Mouse (Mus musculus) neural tube, embryonic 13.5 days (tissue): Measurements from ENCODE around the gene Slx1b. TPM values are rescaled to one million over a fixed set of nuclear protein-coding genes. Genes with fewer than 3 reads are reported as not detected.

ENCODE experiments used
- ATAC-seq: fragments of 200-750 bp; cut with Nextera tagmentation; 2 replicates; pipeline ENCODE4 v1.8.0; 2017; ENCODE audit warnings: low read depth, mild to moderate bottlenecking, moderate TSS enrichment, moderate library complexity
- H3K27ac ChIP-seq: fragments of 300-500 bp; sonication (generic); replicated peaks from 2 replicates; pipeline ENCODE4 v1.5.1; 2015; ENCODE audit warnings: moderate library complexity, mild to moderate bottlenecking, inconsistent platforms
- H3K27me3 ChIP-seq: fragments of 300-500 bp; sonication (generic); 2 replicates; pipeline ENCODE4 v1.6.1; 2015; ENCODE audit warnings: mild to moderate bottlenecking, inconsistent platforms
- H3K36me3 ChIP-seq: fragments of 300-500 bp; sonication (generic); 2 replicates; pipeline ENCODE4 v1.6.1; 2015; ENCODE audit warnings: mild to moderate bottlenecking, inconsistent platforms
- H3K4me1 ChIP-seq: fragments of 300-500 bp; sonication (generic); replicated peaks from 2 replicates; pipeline ENCODE4 v1.6.1; 2015; ENCODE audit warnings: inconsistent platforms
- H3K4me2 ChIP-seq: fragments of 300-500 bp; sonication (generic); 2 replicates; pipeline ENCODE4 v1.6.1; 2015; ENCODE audit warnings: inconsistent platforms, mild to moderate bottlenecking, moderate library complexity
- H3K4me3 ChIP-seq: fragments of 300-500 bp; sonication (generic); 2 replicates; pipeline ENCODE4 v1.5.1; 2015; ENCODE audit warnings: mild to moderate bottlenecking, inconsistent platforms
- H3K9ac ChIP-seq: fragments of 300-500 bp; sonication (generic); 2 replicates; pipeline ENCODE4 v1.6.1; 2015; ENCODE audit warnings: moderate library complexity, mild to moderate bottlenecking, inconsistent platforms
- H3K9me3 ChIP-seq: fragments of 300-500 bp; sonication (generic); 2 replicates; pipeline ENCODE4 v1.6.1; 2016; ENCODE audit warnings: inconsistent platforms
- WGBS: fragments of 180-500 bp; shearing (Covaris S2); methylation state at CpG from one replicate; pipeline ENCODE4 v1.1.7; 2015; 5-methylcytosine and 5-hydroxymethylcytosine counted together
- polyA plus RNA-seq: library from polyadenylated mRNA; unstranded; fragments of >200 nt; fragmentation: Nextera tagmentation; extraction: Ambion mirVana; gene quantifications from 2 replicates; pipeline ENCODE4 v1.2.1, GENCODE M21; 2015

Slx1b gene
- polyA plus RNA-seq, 1 experiment from 2014 or later, result 20.5 TPM

GRCm38 (mm10) chr7:126717566-126717965 is 22.0 kb upstream of the Slx1b start:
- WGBS, result 94% methylated on average over 3 of the region's 3 CpGs
- Histone ChIP-seq H3K27ac (no peak overlapping the region), H3K4me2 (no peak overlapping the region), H3K9me3 (no peaks in the 10 kb centered on the region), H3K4me1 (no peaks in the 10 kb centered on the region), H3K27me3 (no peaks in the 10 kb centered on the region), H3K36me3 (no peaks in the 10 kb centered on the region), H3K4me3 (no peak overlapping the region), H3K9ac (no peak overlapping the region)
- ATAC-seq, result no peak

DNA sequence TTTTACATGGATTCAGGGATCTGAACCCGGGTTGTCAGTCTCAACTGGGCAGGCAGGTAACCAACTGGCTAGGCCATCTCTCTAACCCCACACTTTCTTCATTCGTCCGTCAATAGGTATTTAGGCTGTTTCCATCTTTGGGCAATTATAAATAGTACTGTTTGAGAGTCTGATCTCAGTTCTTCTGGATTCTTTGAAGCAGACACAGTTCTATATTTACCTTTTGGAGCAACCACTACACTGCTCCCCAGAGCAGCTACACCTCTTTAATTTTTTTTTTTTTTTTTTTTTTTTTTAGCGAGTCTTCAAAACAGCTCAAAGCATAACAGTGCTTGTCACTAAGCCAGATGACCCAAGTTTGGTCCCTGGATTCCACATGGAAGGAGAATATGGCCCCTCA is 20.1 kb upstream of the Slx1b start:
- Histone ChIP-seq H3K36me3 (no peaks in the 10 kb centered on the region), H3K4me3 (no peak overlapping the region), H3K4me2 (no peak overlapping the region), H3K27me3 (no peaks in the 10 kb centered on the region), H3K4me1 (no peaks in the 10 kb centered on the region), H3K9me3 (no peaks in the 10 kb centered on the region), H3K9ac (no peak overlapping the region), H3K27ac (no peak overlapping the region)
- no peak for ATAC-seq
- WGBS, result 80% methylated on average over 4 of the region's 4 CpGs

DNA sequence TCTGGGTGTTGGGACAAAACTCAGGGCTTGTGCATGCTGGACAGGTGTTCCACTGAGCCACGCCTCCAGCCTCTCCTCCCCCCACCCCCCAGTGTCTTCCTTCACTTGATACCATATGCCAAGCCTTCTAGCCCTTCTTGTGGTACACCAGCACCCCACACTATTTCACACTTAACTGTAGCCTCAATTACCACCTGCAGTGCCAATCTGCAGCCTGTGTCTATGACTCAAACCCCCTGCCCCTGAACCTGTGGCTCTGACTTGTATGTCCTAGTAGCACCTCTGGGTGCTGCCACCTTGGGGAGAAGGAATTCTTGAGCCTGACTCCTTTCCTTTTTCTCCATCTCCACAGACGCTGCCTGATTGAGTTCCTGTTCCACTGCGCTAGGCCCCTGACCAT is 16.3 kb upstream of the Slx1b start:
- H3K9ac ChIP-seq, result no peak overlapping the region
- ATAC-seq, result no peak
- WGBS, result 83% methylated on average over 3 of the region's 3 CpGs
- H3K4me2 ChIP-seq, result no peak overlapping the region
- H3K4me3 ChIP-seq, result no peak overlapping the region
- peaks cover 3% of the 10 kb centered on the region; the same call in 1 of the 2 replicates for H3K9me3 ChIP-seq
- H3K36me3 ChIP-seq, result no peaks in the 10 kb centered on the region
- H3K27ac ChIP-seq, result no peak overlapping the region
- H3K4me1 ChIP-seq, result no peaks in the 10 kb centered on the region
- H3K27me3 ChIP-seq, result no peaks in the 10 kb centered on the region; the same call in 1 of the 2 replicates

GRCm38 (mm10) chr7:126710266-126710665 is 14.7 kb upstream of the Slx1b start:
- H3K4me1 ChIP-seq, result peaks cover 2% of the 10 kb centered on the region; the same call in 1 of the 2 replicates
- no peak for ATAC-seq
- WGBS, result 83% methylated on average over 4 of the region's 4 CpGs

DNA sequence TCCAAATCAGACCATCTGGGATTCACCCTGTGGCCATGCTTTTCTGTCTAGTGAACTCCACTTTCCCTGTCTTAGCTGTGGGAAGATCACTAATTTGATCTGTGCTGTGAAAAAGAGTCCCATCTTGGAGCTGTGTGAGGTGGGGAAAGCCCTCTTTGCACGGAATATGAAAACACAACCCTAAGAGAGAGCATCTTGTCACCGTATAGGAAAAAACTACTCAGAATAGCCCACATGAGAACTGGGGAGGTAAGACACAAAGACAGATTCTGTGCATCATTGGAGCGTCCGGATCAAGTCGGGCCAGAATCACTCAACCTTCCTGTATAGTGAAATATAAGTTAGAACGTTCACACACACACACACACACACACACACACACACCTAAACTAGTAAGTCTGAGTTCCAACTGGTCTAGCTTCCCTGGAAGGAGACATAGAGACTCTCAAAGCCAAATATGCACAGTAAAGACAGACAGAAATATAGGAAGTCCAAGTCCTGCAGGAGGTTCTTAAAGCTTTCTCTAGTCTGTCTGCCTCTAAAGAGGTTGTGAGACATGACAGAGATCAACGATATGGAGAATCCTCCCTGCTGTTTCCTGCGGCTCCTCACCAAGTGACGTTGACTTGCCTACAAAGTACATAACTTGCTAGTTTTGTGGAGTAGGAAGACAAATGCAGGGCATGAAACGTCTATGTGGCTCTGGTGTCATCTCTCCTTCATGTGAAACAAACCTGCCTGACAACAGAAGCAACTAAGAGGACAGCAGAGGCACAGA is 12.8 kb upstream of the Slx1b start:
- Histone ChIP-seq H3K27ac (no peak overlapping the region), H3K4me2 (no peak overlapping the region), H3K4me3 (no peak overlapping the region), H3K9ac (no peak overlapping the region), H3K9me3 (peaks cover 3% of the 10 kb centered on the region; the same call in 1 of the 2 replicates), H3K27me3 (peaks cover 10% of the 10 kb centered on the region; the same call in 1 of the 2 replicates), H3K36me3 (no peaks in the 10 kb centered on the region), H3K4me1 (peaks cover 20% of the 10 kb centered on the region)
- WGBS, result 88% methylated on average over 10 of the region's 10 CpGs
- ATAC-seq, result no peak

More at GRCm38 (mm10) chr7:126710266-126710665, 14.7 kb upstream of the Slx1b start:
- no peak overlapping the region for H3K4me2 ChIP-seq
- H3K27ac ChIP-seq, result no peak overlapping the region
- no peaks in the 10 kb centered on the region for H3K36me3 ChIP-seq
- H3K4me3 ChIP-seq, result no peak overlapping the region
- H3K9me3 ChIP-seq, result peaks cover 3% of the 10 kb centered on the region; the same call in 1 of the 2 replicates
- H3K9ac ChIP-seq, result no peak overlapping the region
- peaks cover 10% of the 10 kb centered on the region; the same call in 1 of the 2 replicates for H3K27me3 ChIP-seq

DNA sequence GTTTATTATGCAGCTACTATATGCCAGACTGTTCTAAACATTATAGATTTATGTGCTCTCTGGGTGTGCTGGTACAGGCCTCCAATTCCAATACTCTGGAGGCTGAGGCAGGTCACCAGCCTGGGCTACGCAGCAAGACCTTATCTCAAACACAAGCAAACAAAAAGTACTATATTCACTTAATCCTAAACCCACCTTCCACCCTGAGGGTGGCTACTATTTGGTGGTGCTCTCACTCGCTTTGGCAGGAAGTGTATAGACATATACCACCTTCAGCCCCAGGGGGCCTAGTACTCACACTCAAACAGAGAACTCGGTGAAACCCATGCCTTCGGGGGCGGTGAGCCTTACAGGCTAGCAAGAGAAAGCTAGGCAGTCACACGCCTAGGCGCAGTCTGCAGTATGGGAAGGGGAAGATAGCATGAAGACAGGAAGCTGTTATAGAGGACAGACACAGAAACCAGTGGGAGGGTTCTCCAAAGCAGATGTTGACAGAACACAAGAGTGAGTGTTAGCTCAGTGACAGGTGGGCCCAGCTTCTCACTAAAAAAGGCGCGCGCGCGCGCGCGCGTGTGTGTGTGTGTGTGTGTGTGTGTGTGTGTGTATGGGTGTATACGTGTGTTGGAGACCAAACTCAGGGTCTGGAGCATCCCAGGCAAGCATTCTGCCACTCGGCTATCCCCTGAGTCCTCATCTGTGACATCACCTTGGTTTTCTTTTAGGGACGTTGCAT is 12.0 kb upstream of the Slx1b start, which contains the start of gene Coro1a:
TSS of gene Coro1a (minus strand) at position 346 of the 733 bp plus-strand sequence.
- no peak for ATAC-seq
- no peak within 1 kb of the TSS for H3K9ac ChIP-seq
- WGBS, result 89% methylated on average over 19 of the region's 19 CpGs

GRCm38 (mm10) chr7:126704121-126704980 is 8.8 kb upstream of the Slx1b start:
- H3K36me3 ChIP-seq, result peaks cover 14% of the 10 kb centered on the region
- peak; percentile 84 for ATAC-seq
- peaks cover 3% of the 10 kb centered on the region; the same call in 1 of the 2 replicates for H3K9me3 ChIP-seq
- WGBS, result 2% methylated on average over 39 of the region's 39 CpGs
- H3K27me3 ChIP-seq, result peaks cover 10% of the 10 kb centered on the region; the same call in 1 of the 2 replicates
- H3K9ac ChIP-seq, result peak overlapping the region; percentile 82
- H3K27ac ChIP-seq, result peak overlapping the region; percentile 83
- peaks cover 47% of the 10 kb centered on the region for H3K4me1 ChIP-seq
- H3K4me3 ChIP-seq, result peak overlapping the region; percentile 59
- H3K4me2 ChIP-seq, result peak overlapping the region; percentile 80

More for the DNA sequence above, 12.0 kb upstream of the Slx1b start, which contains the start of gene Coro1a:
- H3K4me2 ChIP-seq, result no peak within 1 kb of the TSS
- peaks cover 3% of the 10 kb centered on the region; the same call in 1 of the 2 replicates for H3K9me3 ChIP-seq
- peaks cover 27% of the 10 kb centered on the region for H3K4me1 ChIP-seq
- H3K4me3 ChIP-seq, result no peak within 1 kb of the TSS
- no peaks in the 10 kb centered on the region for H3K36me3 ChIP-seq
- no peak within 1 kb of the TSS for H3K27ac ChIP-seq
- peaks cover 10% of the 10 kb centered on the region; the same call in 1 of the 2 replicates for H3K27me3 ChIP-seq

DNA sequence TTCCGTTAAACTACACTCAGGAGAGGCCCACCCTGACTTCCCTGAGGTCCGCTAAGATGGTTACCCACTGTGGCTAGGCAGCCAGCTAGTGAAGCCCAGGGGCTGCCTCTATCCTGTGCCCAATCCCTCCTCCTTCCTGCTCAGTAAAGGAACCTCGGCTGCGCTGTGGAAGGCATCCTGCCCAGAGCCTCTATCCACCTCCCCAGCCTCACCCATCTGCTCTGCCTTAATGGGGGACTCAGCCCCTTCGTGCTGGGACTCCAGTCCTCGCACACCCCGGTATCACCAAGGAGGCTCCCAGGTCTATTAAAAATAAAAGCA is 8.1 kb upstream of the Slx1b start:
- peaks cover 10% of the 10 kb centered on the region; the same call in 1 of the 2 replicates for H3K27me3 ChIP-seq
- H3K36me3 ChIP-seq, result peaks cover 20% of the 10 kb centered on the region
- peak overlapping the region; percentile 82 for H3K9ac ChIP-seq
- H3K4me2 ChIP-seq, result peak overlapping the region; percentile 80
- ATAC-seq, result peak; percentile 21; the same call in 1 of the 2 replicates
- H3K9me3 ChIP-seq, result no peaks in the 10 kb centered on the region
- H3K4me3 ChIP-seq, result peak overlapping the region; percentile 59
- peak overlapping the region; percentile 83 for H3K27ac ChIP-seq
- peaks cover 47% of the 10 kb centered on the region for H3K4me1 ChIP-seq
- 12% methylated on average over 7 of the region's 7 CpGs for WGBS

- WGBS, result 79% methylated on average over 12 of the region's 12 CpGs
- peaks cover 20% of the 10 kb centered on the region for H3K36me3 ChIP-seq
- no peaks in the 10 kb centered on the region for H3K9me3 ChIP-seq
- peaks cover 10% of the 10 kb centered on the region; the same call in 1 of the 2 replicates for H3K27me3 ChIP-seq
- H3K9ac ChIP-seq, result peak overlapping the region; percentile 82
- no peak for ATAC-seq
- H3K4me1 ChIP-seq, result peaks cover 47% of the 10 kb centered on the region
- peak overlapping the region; percentile 59 for H3K4me3 ChIP-seq
- peak overlapping the region; percentile 83 for H3K27ac ChIP-seq
- H3K4me2 ChIP-seq, result peak overlapping the region; percentile 80
These were observed 7.5 kb upstream of the Slx1b start for GRCm38 (mm10) chr7:126702861-126703756.

DNA sequence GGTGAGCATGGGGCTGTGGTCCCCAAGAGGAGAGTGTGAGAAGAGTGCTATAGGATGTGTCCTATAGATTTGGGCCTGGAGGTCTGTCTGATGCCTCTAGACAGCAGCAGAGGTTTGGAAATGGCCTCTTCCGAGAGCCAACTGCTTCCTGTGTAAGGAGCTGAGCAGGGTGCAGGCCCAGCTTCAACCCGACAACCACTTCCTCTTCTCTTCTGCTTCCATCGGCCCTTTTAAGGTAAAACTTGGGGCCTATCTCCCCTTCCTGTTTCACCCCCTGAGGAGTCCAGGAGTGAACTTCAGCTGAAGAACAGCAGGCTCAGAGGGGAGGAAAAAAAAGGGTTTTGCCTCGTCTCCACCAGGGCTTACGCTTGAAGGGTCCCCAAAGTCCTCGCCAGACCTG is 6.8 kb upstream of the Slx1b start:
- no peaks in the 10 kb centered on the region for H3K9me3 ChIP-seq
- H3K27ac ChIP-seq, result no peak overlapping the region
- peaks cover 20% of the 10 kb centered on the region for H3K36me3 ChIP-seq
- ATAC-seq, result no peak
- peak overlapping the region; percentile 82; the same call in 1 of the 2 replicates for H3K9ac ChIP-seq
- peaks cover 53% of the 10 kb centered on the region for H3K4me1 ChIP-seq
- H3K27me3 ChIP-seq, result peaks cover 10% of the 10 kb centered on the region; the same call in 1 of the 2 replicates
- WGBS, result 80% methylated on average over 6 of the region's 6 CpGs
- H3K4me2 ChIP-seq, result peak overlapping the region; percentile 80
- H3K4me3 ChIP-seq, result peak overlapping the region; percentile 59
